Comparison of ENCODE assay signal across 9 mouse cellular contexts in the genomic region with DNA sequence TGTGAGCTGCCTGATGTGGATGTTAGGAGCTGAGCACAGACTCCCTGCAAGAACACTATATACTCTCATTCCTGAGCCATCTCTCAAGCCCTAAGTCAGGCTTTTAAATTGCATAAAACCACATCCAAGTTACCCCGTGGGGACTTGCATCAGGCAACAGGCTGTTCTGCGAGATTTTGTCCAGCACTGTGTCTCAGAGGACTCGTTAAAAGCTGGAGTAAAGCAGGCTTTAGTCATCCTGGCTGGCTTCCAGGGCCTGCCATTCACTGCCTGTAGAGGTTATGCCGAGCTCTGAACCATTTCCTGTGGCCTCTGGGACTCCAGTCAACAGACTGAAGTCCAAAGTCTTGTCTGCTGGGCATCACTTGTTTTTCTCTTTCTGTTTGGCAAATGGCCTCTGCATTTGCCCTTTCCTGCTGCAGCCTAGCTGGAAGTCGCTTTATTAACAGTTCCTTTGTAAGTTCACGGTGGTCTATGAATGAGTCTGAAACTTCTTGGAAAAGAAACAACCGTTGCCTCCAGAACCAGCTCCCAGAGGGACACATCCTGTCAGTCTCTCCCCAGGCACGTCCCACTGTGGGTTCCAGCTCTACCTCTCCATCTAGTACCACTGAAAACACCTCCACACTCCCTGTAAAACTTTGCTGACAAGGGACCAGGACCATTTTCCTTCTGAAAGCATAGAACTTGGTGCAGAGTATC.
DNase-seq lines count a peak whose midpoint lies in the region; ATAC-seq and TF ChIP-seq lines count a peak whose summit lies in the region.
"Had no signal": no experiment of that assay in that cellular context is flagged by ENCODE, and none has a peak within 500 bp of the region (broad histone marks: within the 10 kb centered on the region; RNA-seq: fewer than 3 reads in every experiment).

No protein-coding gene starts in this region.

- no peak overlapping the region for H3K9ac ChIP-seq in forebrain, postnatal 0 days
- H3K9ac ChIP-seq in hindbrain, embryonic 12.5 days: no peak overlapping the region
- H3K9ac ChIP-seq in limb, embryonic 14.5 days (ENCODE audit: low read depth, low read length, severe bottlenecking): no peak overlapping the region
- H3K9ac ChIP-seq in neural tube, embryonic 14.5 days (replicated peaks; ENCODE audit: low read depth, low read length): no peak overlapping the region
- H3K9ac ChIP-seq: neural tube, embryonic 12.5 days had no signal

- no peak overlapping the region for H3K27ac ChIP-seq in forebrain, postnatal 0 days (ENCODE audit: low read depth, low read length)
- H3K27ac ChIP-seq in hindbrain, embryonic 12.5 days: 0 out of 2 replicates have a peak overlapping the region, but pooled peaks have one; percentile 5
- H3K27ac ChIP-seq in limb, embryonic 14.5 days (replicated peaks; ENCODE audit: low read depth, low read length): peak overlapping the region; percentile 67
- H3K27ac ChIP-seq in neural tube, embryonic 14.5 days (ENCODE audit: low read depth, low read length): no peak overlapping the region
- H3K27ac ChIP-seq: neural tube, embryonic 12.5 days had no signal

- no peak for TF ChIP-seq CTCF in forebrain, postnatal 0 days (IDR thresholded peaks at IDR 0.05; ENCODE audit: low read depth)

- no peaks in the 10 kb centered on the region for H3K9me3 ChIP-seq in forebrain, postnatal 0 days (ENCODE audit: low read length)
- H3K9me3 ChIP-seq in hindbrain, embryonic 12.5 days (replicated peaks): no peaks in the 10 kb centered on the region
- no peaks in the 10 kb centered on the region for H3K9me3 ChIP-seq in limb, embryonic 14.5 days (ENCODE audit: control insufficient read depth, low read length)
- no peaks in the 10 kb centered on the region for H3K9me3 ChIP-seq in neural tube, embryonic 14.5 days (ENCODE audit: control insufficient read depth, low read length)
- H3K9me3 ChIP-seq: neural tube, embryonic 12.5 days had no signal

- DNase-seq in 3134 (ENCODE audit: extremely low read depth, insufficient read length, low spot score): peak; percentile 82
- peak; percentile 79 to 93 for DNase-seq in adrenal gland, adult (ENCODE audit: inconsistent age in 2 of 2, low spot score in 1 of 2)
- DNase-seq in forebrain, postnatal 0 days: peak; percentile 66
- peak; percentile 95 for DNase-seq in limb, embryonic 14.5 days (ENCODE audit: low spot score)
- no peak for DNase-seq in frontal cortex, postnatal 14 days (ENCODE audit: low spot score in 2 of 2)

- ATAC-seq in forebrain, postnatal 0 days: peak; percentile 78
- ATAC-seq in hindbrain, embryonic 12.5 days (ENCODE audit: low FRiP score): no peak
- peak; percentile 88 for ATAC-seq in limb, embryonic 14.5 days (ENCODE audit: low FRiP score, low read depth)
- ATAC-seq in neural tube, embryonic 14.5 days (ENCODE audit: low read depth): peak; percentile 84; the same call in 1 of the 2 replicates
- ATAC-seq in CD4-positive, CD25-positive, alpha-beta regulatory T cell, adult 4 months: no peak

- H3K4me1 ChIP-seq in forebrain, postnatal 0 days (ENCODE audit: insufficient read depth): no peaks in the 10 kb centered on the region
- H3K4me1 ChIP-seq in hindbrain, embryonic 12.5 days: no peaks in the 10 kb centered on the region
- H3K4me1 ChIP-seq in limb, embryonic 14.5 days (ENCODE audit: control insufficient read depth, insufficient read depth, low read length): peaks cover 15% of the 10 kb centered on the region
- no peaks in the 10 kb centered on the region for H3K4me1 ChIP-seq in neural tube, embryonic 14.5 days (ENCODE audit: control insufficient read depth, insufficient read depth, low read length)

- H3K4me2 ChIP-seq in forebrain, postnatal 0 days (ENCODE audit: low read depth): no peak overlapping the region
- no peak overlapping the region for H3K4me2 ChIP-seq in hindbrain, embryonic 12.5 days (replicated peaks)
- no peak overlapping the region for H3K4me2 ChIP-seq in limb, embryonic 14.5 days (replicated peaks; ENCODE audit: low read depth, low read length, severe bottlenecking)
- no peak overlapping the region for H3K4me2 ChIP-seq in neural tube, embryonic 14.5 days (ENCODE audit: low read depth, low read length)
- H3K4me2 ChIP-seq: neural tube, embryonic 12.5 days had no signal

- no peaks in the 10 kb centered on the region for H3K36me3 ChIP-seq in forebrain, postnatal 0 days (ENCODE audit: insufficient read depth)
- H3K36me3 ChIP-seq in hindbrain, embryonic 12.5 days: no peaks in the 10 kb centered on the region
- no peaks in the 10 kb centered on the region for H3K36me3 ChIP-seq in limb, embryonic 14.5 days (ENCODE audit: control insufficient read depth, insufficient read depth, low read length)
- no peaks in the 10 kb centered on the region for H3K36me3 ChIP-seq in neural tube, embryonic 14.5 days (ENCODE audit: control insufficient read depth, insufficient read depth, low read length)
- H3K36me3 ChIP-seq: neural tube, embryonic 12.5 days had no signal

- no peak overlapping the region for H3K4me3 ChIP-seq in forebrain, postnatal 0 days (ENCODE audit: low read depth, low read length)
- no peak overlapping the region for H3K4me3 ChIP-seq in hindbrain, embryonic 12.5 days
- no peak overlapping the region for H3K4me3 ChIP-seq in limb, embryonic 14.5 days (replicated peaks; ENCODE audit: low read length)
- no peak overlapping the region for H3K4me3 ChIP-seq in neural tube, embryonic 14.5 days (ENCODE audit: low read depth, low read length)
- H3K4me3 ChIP-seq: neural tube, embryonic 12.5 days had no signal

- 14% methylated on average over 8 of the region's 8 CpGs for WGBS in forebrain, postnatal 0 days
- 56% methylated on average over 8 of the region's 8 CpGs for WGBS in hindbrain, embryonic 12.5 days
- 18% methylated on average over 8 of the region's 8 CpGs for WGBS in limb, embryonic 14.5 days
- WGBS in neural tube, embryonic 14.5 days: 45% methylated on average over 8 of the region's 8 CpGs

- no peaks in the 10 kb centered on the region for H3K27me3 ChIP-seq in forebrain, postnatal 0 days (ENCODE audit: insufficient read depth, low read length)
- H3K27me3 ChIP-seq in hindbrain, embryonic 12.5 days: no peaks in the 10 kb centered on the region
- no peaks in the 10 kb centered on the region for H3K27me3 ChIP-seq in limb, embryonic 14.5 days (ENCODE audit: control insufficient read depth, insufficient read depth, low read length)
- no peaks in the 10 kb centered on the region for H3K27me3 ChIP-seq in neural tube, embryonic 14.5 days (ENCODE audit: control insufficient read depth, insufficient read depth, low read length)
- H3K27me3 ChIP-seq: neural tube, embryonic 12.5 days had no signal

- no peak for TF ChIP-seq POLR2A in limb, embryonic 14.5 days (IDR thresholded peaks at IDR 0.05; ENCODE audit: borderline replicate concordance, extremely low read depth, insufficient read depth, insufficient read length)

Comparison
In these comparisons a context has a peak if more than half of its experiments do, and no peak if none do; other contexts are left out.
1. DNase-seq: peak in 3134 (single experiment), adrenal gland, adult (2 of 2), forebrain, postnatal 0 days (single experiment) and limb, embryonic 14.5 days (single experiment); none in frontal cortex, postnatal 14 days (0 of 2).
2. ATAC-seq: peak in forebrain, postnatal 0 days (single experiment), limb, embryonic 14.5 days (single experiment) and neural tube, embryonic 14.5 days (single experiment); none in hindbrain, embryonic 12.5 days (single experiment) and CD4-positive, CD25-positive, alpha-beta regulatory T cell, adult 4 months (single experiment).
3. H3K27ac ChIP-seq: peak in hindbrain, embryonic 12.5 days (single experiment) and limb, embryonic 14.5 days (single experiment); none in forebrain, postnatal 0 days (single experiment) and neural tube, embryonic 14.5 days (single experiment).